9 mouse cellular contexts compared by ENCODE assay signal in the genomic region with DNA sequence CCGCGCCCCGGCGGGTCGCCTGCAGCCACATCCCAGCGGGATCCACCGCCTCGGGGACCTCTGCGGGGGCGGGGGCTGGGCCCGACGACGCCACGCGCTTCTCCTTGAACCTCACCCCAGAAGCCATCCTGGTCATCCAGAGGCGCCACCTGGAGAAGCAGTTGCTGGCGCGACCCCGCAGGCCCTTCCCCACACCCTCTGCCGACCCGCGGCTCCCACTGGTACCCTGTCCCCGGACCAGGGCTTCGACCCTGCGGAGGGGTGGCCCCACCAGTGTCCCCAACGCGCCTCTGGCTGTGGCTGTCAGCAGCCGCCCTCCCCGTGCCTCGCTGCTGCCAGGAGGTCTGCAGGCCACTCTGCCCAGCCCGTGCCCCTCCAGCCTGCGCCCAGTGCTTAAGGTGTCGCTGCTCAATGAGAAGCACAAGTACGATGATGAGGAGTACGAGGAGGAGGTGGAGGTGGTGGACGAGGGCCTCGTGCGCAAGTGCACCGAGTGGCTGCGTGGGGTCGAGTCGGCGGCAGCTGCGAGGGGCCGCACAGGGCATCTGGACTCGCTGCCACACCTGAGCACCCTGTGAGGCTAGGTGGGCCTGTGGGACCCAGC. TPM values are rescaled to one million over a fixed set of nuclear protein-coding genes. Genes with fewer than 3 reads are reported as not detected.
A peak's percentile ranks its signal among the peaks of the same experiment; 100 is the strongest.
DNase-seq lines count a peak whose midpoint lies in the region; ATAC-seq and TF ChIP-seq lines count a peak whose summit lies in the region.
"Had no signal": no experiment of that assay in that cellular context is flagged by ENCODE, and none has a peak within 500 bp of the region (broad histone marks: within the 10 kb centered on the region; RNA-seq: fewer than 3 reads in every experiment).

No protein-coding gene starts in this region.

- H3K9me3 ChIP-seq in forebrain, embryonic 10.5 days: no peaks in the 10 kb centered on the region
- no peaks in the 10 kb centered on the region for H3K9me3 ChIP-seq in liver, embryonic 12.5 days (replicated peaks)

- H3K27ac ChIP-seq in kidney, adult 2 months (ENCODE audit: insufficient read depth, low read depth, low read length): no peak overlapping the region
- no peak overlapping the region for H3K27ac ChIP-seq in bone marrow macrophage, adult 2 months (ENCODE audit: insufficient read depth, low read depth, low read length)
- peak overlapping the region; percentile 81 for H3K27ac ChIP-seq in forebrain, embryonic 10.5 days
- no peak overlapping the region for H3K27ac ChIP-seq in liver, embryonic 12.5 days
- H3K27ac ChIP-seq: macrophage had no signal

- 0 out of 2 replicates have a peak, but pooled peaks have one; percentile 18 for ATAC-seq in liver, embryonic 12.5 days
- no peak for ATAC-seq in megakaryocyte progenitor cell, adult 5-6 weeks (replicated peaks; ENCODE audit: poor library complexity)

- no peaks in the 10 kb centered on the region for H3K36me3 ChIP-seq in kidney, adult 2 months (ENCODE audit: control insufficient read depth, insufficient read depth, low read length)
- H3K36me3 ChIP-seq in forebrain, embryonic 10.5 days (replicated peaks): no peaks in the 10 kb centered on the region
- H3K36me3 ChIP-seq in liver, embryonic 12.5 days: no peaks in the 10 kb centered on the region

- peak overlapping the region; percentile 69 for H3K4me2 ChIP-seq in liver, embryonic 12.5 days

- no peak for TF ChIP-seq POLR2A in kidney, adult 2 months (IDR thresholded peaks at IDR 0.05; ENCODE audit: low read depth, low read length)
- TF ChIP-seq POLR2A in bone marrow macrophage, adult 2 months (IDR thresholded peaks at IDR 0.05; ENCODE audit: borderline replicate concordance, low read depth, low read length): no peak

- 20% methylated on average over 41 of the region's 46 CpGs for WGBS in kidney, adult 2 months
- WGBS in forebrain, embryonic 10.5 days: 10% methylated on average over 46 of the region's 46 CpGs
- WGBS in liver, embryonic 12.5 days (ENCODE audit: insufficient replicate concordance): 13% methylated on average over 46 of the region's 46 CpGs

- TF ChIP-seq CTCF in kidney, adult 2 months (conservative IDR thresholded peaks at IDR 0.05; ENCODE audit: insufficient read depth, insufficient read length, low read depth, low read length): no peak
- no peak for TF ChIP-seq CTCF in bone marrow macrophage, adult 2 months (IDR thresholded peaks at IDR 0.05; ENCODE audit: low read depth, low read length)

- DNase-seq in kidney, adult 2 months: no peak
- DNase-seq in kidney, adult 18-20 months: no peak
- peak; percentile 38 for DNase-seq in forebrain, embryonic 10.5 days (ENCODE audit: extremely low spot score, low spot score)
- DNase-seq in frontal cortex, postnatal 25 days (ENCODE audit: low spot score in 2 of 2): no peak
- no peak for DNase-seq in urinary bladder, postnatal 4 days (ENCODE audit: low spot score in 2 of 2)

- H3K9ac ChIP-seq in liver, embryonic 12.5 days: no peak overlapping the region

- H3K4me1 ChIP-seq in kidney, adult 2 months (ENCODE audit: control insufficient read depth, insufficient read depth, low read length): no peaks in the 10 kb centered on the region
- H3K4me1 ChIP-seq in bone marrow macrophage, adult 2 months (ENCODE audit: control insufficient read depth, insufficient read depth, low read length): no peaks in the 10 kb centered on the region
- H3K4me1 ChIP-seq in forebrain, embryonic 10.5 days: peaks cover 25% of the 10 kb centered on the region
- peaks cover 15% of the 10 kb centered on the region; the same call in 1 of the 2 replicates for H3K4me1 ChIP-seq in liver, embryonic 12.5 days

- peak overlapping the region; percentile 13 for H3K4me3 ChIP-seq in kidney, adult 2 months (ENCODE audit: insufficient read depth, low read depth, low read length)
- H3K4me3 ChIP-seq in bone marrow macrophage, adult 2 months (ENCODE audit: insufficient read depth, low read length): peak overlapping the region; percentile 40
- H3K4me3 ChIP-seq in forebrain, embryonic 10.5 days: peak overlapping the region; percentile 64
- H3K4me3 ChIP-seq in liver, embryonic 12.5 days: peak overlapping the region; percentile 44

- H3K27me3 ChIP-seq in kidney, adult 2 months (replicated peaks; ENCODE audit: control insufficient read depth, insufficient read depth, low read length): peaks cover 4% of the 10 kb centered on the region; the same call in 1 of the 2 replicates
- peaks cover 66% of the 10 kb centered on the region for H3K27me3 ChIP-seq in forebrain, embryonic 10.5 days (ENCODE audit: poor library complexity, severe bottlenecking)
- peaks cover 62% of the 10 kb centered on the region for H3K27me3 ChIP-seq in liver, embryonic 12.5 days (replicated peaks)

RNA-seq across cellular contexts. Expression of a gene that starts 4.2 kb away (rescaled TPM):
- 0.05 and 0.14 TPM in 2 replicates for polyA plus RNA-seq in kidney, adult 2 months (2012; rRNA removed)
- polyA plus RNA-seq in bone marrow macrophage, adult 2 months (2012; ENCODE audit: insufficient read depth, insufficient read length, missing spikeins): 0.24 and 0.67 TPM in 2 replicates
- polyA plus RNA-seq in forebrain, embryonic 10.5 days (2016; fragmentation: Nextera tagmentation; extraction: Ambion mirVana): 0.19 and 0.30 TPM in 2 replicates
- 0.04 and 0.12 TPM in 2 replicates for polyA plus RNA-seq in liver, embryonic 12.5 days (2016; fragmentation: Nextera tagmentation; extraction: Ambion mirVana)
- total RNA-seq in megakaryocyte progenitor cell, adult 5-6 weeks (2015): 0.12 and 0.22 TPM in 2 replicates
- not detected in 2 replicates for total RNA-seq in megakaryocyte progenitor cell, adult 5-6 weeks (2017)

RNA-seq across cellular contexts. Expression of a gene that starts 14.3 kb away (rescaled TPM):
- 0.06 TPM in 1 of 2 replicates, not detected in the other for polyA plus RNA-seq in kidney, adult 2 months (2012; rRNA removed)
- not detected in 2 replicates for polyA plus RNA-seq in bone marrow macrophage, adult 2 months (2012; ENCODE audit: insufficient read depth, insufficient read length, missing spikeins)
- polyA plus RNA-seq in forebrain, embryonic 10.5 days (2016; fragmentation: Nextera tagmentation; extraction: Ambion mirVana): 0.35 and 0.66 TPM in 2 replicates
- 0.08 and 0.15 TPM in 2 replicates for polyA plus RNA-seq in liver, embryonic 12.5 days (2016; fragmentation: Nextera tagmentation; extraction: Ambion mirVana)
- total RNA-seq in megakaryocyte progenitor cell, adult 5-6 weeks (2015): not detected in 2 replicates
- total RNA-seq in megakaryocyte progenitor cell, adult 5-6 weeks (2017): not detected in 2 replicates
- polyA plus RNA-seq: macrophage had no signal

RNA-seq across cellular contexts. Expression of a gene that starts 30.6 kb away (rescaled TPM):
- 70.2 and 76.1 TPM in 2 replicates for polyA plus RNA-seq in kidney, adult 2 months (2012; rRNA removed)
- polyA plus RNA-seq in bone marrow macrophage, adult 2 months (2012; ENCODE audit: insufficient read depth, insufficient read length, missing spikeins): 161 and 186 TPM in 2 replicates
- 58.6 and 62.9 TPM in 2 replicates for polyA plus RNA-seq in forebrain, embryonic 10.5 days (2016; fragmentation: Nextera tagmentation; extraction: Ambion mirVana)
- 64.0 and 64.8 TPM in 2 replicates for polyA plus RNA-seq in liver, embryonic 12.5 days (2016; fragmentation: Nextera tagmentation; extraction: Ambion mirVana)
- 150 and 173 TPM in 2 replicates for total RNA-seq in megakaryocyte progenitor cell, adult 5-6 weeks (2015)
- total RNA-seq in megakaryocyte progenitor cell, adult 5-6 weeks (2017): 35.1 and 47.8 TPM in 2 replicates

RNA-seq across cellular contexts. Expression of a gene that starts 58.8 kb away (rescaled TPM):
- polyA plus RNA-seq in kidney, adult 2 months (2012; rRNA removed): 519 and 608 TPM in 2 replicates
- 103 and 118 TPM in 2 replicates for polyA plus RNA-seq in bone marrow macrophage, adult 2 months (2012; ENCODE audit: insufficient read depth, insufficient read length, missing spikeins)
- 61.7 and 71.1 TPM in 2 replicates for polyA plus RNA-seq in forebrain, embryonic 10.5 days (2016; fragmentation: Nextera tagmentation; extraction: Ambion mirVana)
- 102 and 104 TPM in 2 replicates for polyA plus RNA-seq in liver, embryonic 12.5 days (2016; fragmentation: Nextera tagmentation; extraction: Ambion mirVana)
- 234 and 269 TPM in 2 replicates for total RNA-seq in megakaryocyte progenitor cell, adult 5-6 weeks (2015)
- 143 and 175 TPM in 2 replicates for total RNA-seq in megakaryocyte progenitor cell, adult 5-6 weeks (2017)

Comparison
In these comparisons a context has a peak if more than half of its experiments do, and no peak if none do; other contexts are left out.
1. H3K4me3 ChIP-seq: peak in every context shown above with its lines; median percentile 64 in forebrain, embryonic 10.5 days; 44 in liver, embryonic 12.5 days; 40 in bone marrow macrophage, adult 2 months; 13 in kidney, adult 2 months.